Mouse (Mus musculus): ENCODE measurements around the gene Lypd6.

Gene Lypd6

GRCm38 (mm10) chr2:50111169-50111568 is 44.9 kb downstream of the Lypd6 start:
- no peak for DNase-seq

- no peak for DNase-seq
Observed at GRCm38 (mm10) chr2:50111609-50112008, 45.4 kb downstream of the Lypd6 start.

- DNase-seq, result no peak
Observed at GRCm38 (mm10) chr2:50112427-50112826, 46.2 kb downstream of the Lypd6 start.

GRCm38 (mm10) chr2:50119101-50119500 is 52.9 kb downstream of the Lypd6 start:
- DNase-seq, result no peak

GRCm38 (mm10) chr2:50120839-50121238 is 54.6 kb downstream of the Lypd6 start:
- no peak for DNase-seq

- no peak for DNase-seq
Observed at GRCm38 (mm10) chr2:50123376-50123775, 57.1 kb downstream of the Lypd6 start.

GRCm38 (mm10) chr2:50127513-50128175 is 61.4 kb downstream of the Lypd6 start:
- no peak for DNase-seq

GRCm38 (mm10) chr2:50128322-50129277 is 62.4 kb downstream of the Lypd6 start:
- no peak for DNase-seq

- DNase-seq, result no peak
Observed at GRCm38 (mm10) chr2:50130674-50131073, 64.4 kb downstream of the Lypd6 start.

GRCm38 (mm10) chr2:50143672-50144071 is 77.4 kb downstream of the Lypd6 start:
- DNase-seq, result no peak

- DNase-seq, result no peak
Observed at GRCm38 (mm10) chr2:50147308-50147707, 81.1 kb downstream of the Lypd6 start.

- no peak for DNase-seq
Observed at GRCm38 (mm10) chr2:50149257-50150202, 83.3 kb downstream of the Lypd6 start.

GRCm38 (mm10) chr2:50150203-50150590 is 84.0 kb downstream of the Lypd6 start:
- DNase-seq, result no peak

GRCm38 (mm10) chr2:50150816-50151215 is 84.6 kb downstream of the Lypd6 start:
- no peak for DNase-seq

GRCm38 (mm10) chr2:50151401-50151800 is 85.2 kb downstream of the Lypd6 start:
- no peak for DNase-seq

- DNase-seq, result no peak
Observed at GRCm38 (mm10) chr2:50151879-50152278, 85.7 kb downstream of the Lypd6 start.

- DNase-seq, result no peak
Observed at GRCm38 (mm10) chr2:50156009-50156408, 89.8 kb downstream of the Lypd6 start.

GRCm38 (mm10) chr2:50160069-50160468 is 93.8 kb downstream of the Lypd6 start:
- DNase-seq, result no peak

GRCm38 (mm10) chr2:50163608-50164007 is 97.4 kb downstream of the Lypd6 start:
- DNase-seq, result no peak

- DNase-seq, result no peak
Observed at GRCm38 (mm10) chr2:50165277-50165676, 99.0 kb downstream of the Lypd6 start.

- no peak for DNase-seq
Observed at GRCm38 (mm10) chr2:50166082-50166481, 99.9 kb downstream of the Lypd6 start.

GRCm38 (mm10) chr2:50173730-50174528 is 107.7 kb downstream of the Lypd6 start:
- no peak for DNase-seq
